Mouse (Mus musculus) small intestine, adult 2 months (tissue): ENCODE data around the gene Aunip.

Source experiments
- CTCF ChIP-seq: fragments of 200-500 bp; IDR thresholded peaks from 2 replicates; pipeline ENCODE4 v1.5.1; 2012; ENCODE audit warnings: low read depth, mild to moderate bottlenecking, control low read depth, inconsistent platforms, low read length, moderate library complexity, mixed read lengths; ENCODE audit not compliant: insufficient replicate concordance, insufficient read length; ENCODE audit errors: extremely low read depth
- POLR2A ChIP-seq: fragments of 200-500 bp; IDR thresholded peaks from 2 replicates; pipeline ENCODE4 v1.6.1; 2012; ENCODE audit warnings: low read depth, mild to moderate bottlenecking, control low read depth, inconsistent platforms, low read length, moderate library complexity

GRCm38 (mm10) chr4:134563624-134564023 is 52.8 kb downstream of the Aunip start:
- TF ChIP-seq CTCF (no peak), POLR2A (no peak)
